Mouse (Mus musculus) 3134 (cell line): Measurements from ENCODE around the gene Cmc1.
"Not testable (repeated sequence)": the region's sequence is repeated elsewhere in the genome, so short reads cannot be mapped to it uniquely, and the experiment has no call there.

Source experiments
- DNase-seq: peaks from one replicate; pipeline ENCODE4 v3.0.0-alpha.2; 2011; ENCODE audit warnings: low spot score; ENCODE audit not compliant: insufficient read length; ENCODE audit errors: extremely low read depth

The Cmc1 gene

GRCm38 (mm10) chr9:118150429-118151220, 648 bp upstream of the Cmc1 start:
- DNase-seq = no peak

- not testable (repeated sequence) for DNase-seq
These were observed 9.6 kb downstream of the Cmc1 start for GRCm38 (mm10) chr9:118140356-118140755.

GRCm38 (mm10) chr9:118110360-118110710, 39.6 kb downstream of the Cmc1 start:
- DNase-seq = no peak

GRCm38 (mm10) chr9:118109697-118110359, 40.1 kb downstream of the Cmc1 start:
- DNase-seq = no peak

GRCm38 (mm10) chr9:118108527-118109011, 41.4 kb downstream of the Cmc1 start:
- no peak for DNase-seq

GRCm38 (mm10) chr9:118101802-118102201, 48.2 kb downstream of the Cmc1 start:
- DNase-seq = no peak

- DNase-seq = no peak
These were observed 49.5 kb downstream of the Cmc1 start for GRCm38 (mm10) chr9:118100484-118100883.

- no peak for DNase-seq
These were observed 50.6 kb downstream of the Cmc1 start for GRCm38 (mm10) chr9:118099395-118099794.

GRCm38 (mm10) chr9:118083834-118084233, 66.1 kb downstream of the Cmc1 start:
- DNase-seq = no peak

GRCm38 (mm10) chr9:118082575-118083431, 67.2 kb downstream of the Cmc1 start:
- DNase-seq = no peak

- no peak for DNase-seq
These were observed 76.6 kb downstream of the Cmc1 start for GRCm38 (mm10) chr9:118073358-118073757.

GRCm38 (mm10) chr9:118072101-118072500, 77.9 kb downstream of the Cmc1 start:
- no peak for DNase-seq

GRCm38 (mm10) chr9:118071337-118071736, 78.6 kb downstream of the Cmc1 start:
- no peak for DNase-seq

- DNase-seq = no peak
These were observed 79.5 kb downstream of the Cmc1 start for GRCm38 (mm10) chr9:118070442-118070841.

GRCm38 (mm10) chr9:118059101-118059500, 90.9 kb downstream of the Cmc1 start:
- DNase-seq = no peak

- no peak for DNase-seq
These were observed 96.7 kb downstream of the Cmc1 start for GRCm38 (mm10) chr9:118053286-118053685.

- DNase-seq = no peak
These were observed 104.9 kb downstream of the Cmc1 start for GRCm38 (mm10) chr9:118045011-118045533.

- DNase-seq = no peak
These were observed 106.4 kb downstream of the Cmc1 start for GRCm38 (mm10) chr9:118043581-118043980.

- no peak for DNase-seq
These were observed 107.2 kb downstream of the Cmc1 start for GRCm38 (mm10) chr9:118042738-118043137.

- no peak for DNase-seq
These were observed 108.3 kb downstream of the Cmc1 start for GRCm38 (mm10) chr9:118041646-118042045.

- no peak for DNase-seq
These were observed 109.0 kb downstream of the Cmc1 start for GRCm38 (mm10) chr9:118041022-118041400.
